Mouse (Mus musculus) spleen, adult 2 months (tissue): ENCODE data around the gene Hist1h4h.
"Not testable (repeated sequence)": the region's sequence is repeated elsewhere in the genome, so short reads cannot be mapped to it uniquely, and the experiment has no call there.

Source experiments
- CTCF ChIP-seq: fragments of 200-500 bp; IDR thresholded peaks from 2 replicates; pipeline ENCODE4 v1.5.1; 2011; ENCODE audit warnings: mild to moderate bottlenecking, inconsistent platforms; ENCODE audit not compliant: insufficient read depth, insufficient read length, insufficient replicate concordance; ENCODE audit errors: extremely low read depth
- POLR2A ChIP-seq: fragments of 200-500 bp; IDR thresholded peaks from 2 replicates; pipeline ENCODE4 v1.6.1; 2011; ENCODE audit warnings: low read depth, low read length, inconsistent platforms

- TF ChIP-seq POLR2A, CTCF: not testable (repeated sequence)
Measured at GRCm38 (mm10) chr13:23574546-23575170, 43.8 kb downstream of the Hist1h4h start.
